Mouse (Mus musculus) inflammation-experienced regulatory T-cells, adult 6 months (primary cell): ENCODE measurements around the gene Mrps18c. TPM values are rescaled to one million over a fixed set of nuclear protein-coding genes. Genes with fewer than 3 reads are reported as not detected.
A peak's percentile ranks its signal among the peaks of the same experiment; 100 is the strongest.

Source experiments
- ATAC-seq: one replicate; pipeline ENCODE4 v1.8.0; 2017
- polyA plus RNA-seq, 3 experiments: library from polyadenylated mRNA; unstranded; fragments of 100-300 nt; shearing (Covaris generic); gene quantifications; one replicate each; pipeline ENCODE4 v1.2.1; 2017

Gene Mrps18c
- polyA plus RNA-seq, 3 experiments from 2014 or later: 152 to 208 (median 162) TPM

- no peak for ATAC-seq
Observed at GRCm38 (mm10) chr5:100826531-100826930, 28.1 kb downstream of the Mrps18c start.

- no peak for ATAC-seq
Observed at GRCm38 (mm10) chr5:100828701-100829100, 30.3 kb downstream of the Mrps18c start.

GRCm38 (mm10) chr5:100832680-100833079, 34.3 kb downstream of the Mrps18c start:
- ATAC-seq: no peak

GRCm38 (mm10) chr5:100833841-100834240, 35.4 kb downstream of the Mrps18c start:
- ATAC-seq: no peak

- no peak for ATAC-seq
Observed at GRCm38 (mm10) chr5:100835862-100836538, 37.6 kb downstream of the Mrps18c start.

GRCm38 (mm10) chr5:100837907-100838306, 39.5 kb downstream of the Mrps18c start:
- ATAC-seq: no peak

GRCm38 (mm10) chr5:100844485-100844884, 46.1 kb downstream of the Mrps18c start:
- ATAC-seq: no peak

GRCm38 (mm10) chr5:100845485-100845847, 47.0 kb downstream of the Mrps18c start, which contains the start of gene Gpat3:
Gene Gpat3, plus strand, starts transcription at chr5:100845713.
- no peak for ATAC-seq

GRCm38 (mm10) chr5:100845848-100846598, 47.6 kb downstream of the Mrps18c start:
- ATAC-seq: peak; percentile 78

GRCm38 (mm10) chr5:100846599-100846920, 48.1 kb downstream of the Mrps18c start:
- peak; percentile 26 for ATAC-seq

- no peak for ATAC-seq
Observed at GRCm38 (mm10) chr5:100847143-100847542, 48.7 kb downstream of the Mrps18c start.

- ATAC-seq: no peak
Observed at GRCm38 (mm10) chr5:100853963-100854362, 55.5 kb downstream of the Mrps18c start.

Other genes starting within 250 kb of the Mrps18c start
- gene Plac8, start 226.4 kb upstream of the Mrps18c start, polyA plus RNA-seq: 10 to 100 TPM in 1 of 3 experiments, 1 to 10 TPM in 2; 5.5 to 17.7 (median 6.8) TPM
- 10 to 100 TPM in 2 of 3 experiments, 1 to 10 TPM in 1; 6.8 to 11.9 (median 11.6) TPM for gene Coq2, start 123.5 kb upstream of the Mrps18c start, polyA plus RNA-seq
- gene Hpse, start 78.9 kb upstream of the Mrps18c start, polyA plus RNA-seq: 1 to 10 TPM in 1 of 3 experiments, under 1 TPM in 2; 0.69 to 1.3 (median 0.91) TPM
- gene Helq, start within 50 bp of the Mrps18c start, polyA plus RNA-seq: 10 to 100 TPM; 11.7 to 17.9 (median 17.4) TPM
- 10 to 100 TPM; 16.4 to 30.6 (median 28.2) TPM for gene Abraxas1, start 22.3 kb downstream of the Mrps18c start, polyA plus RNA-seq
- 1 to 10 TPM in 2 of 3 experiments, under 1 TPM in 1; 0.74 to 2.4 (median 2.3) TPM for gene Gpat3, start 47.1 kb downstream of the Mrps18c start, polyA plus RNA-seq